Mouse (Mus musculus) bone marrow macrophage, adult 2 months (primary cell): Measurements from ENCODE around the gene Gja1.

ENCODE experiments used
- CTCF ChIP-seq: IDR thresholded peaks from 2 replicates; pipeline ENCODE4 v1.5.1; 2012; ENCODE audit warnings: low read depth, mild to moderate bottlenecking, low read length, moderate library complexity
- POLR2A ChIP-seq: IDR thresholded peaks from 2 replicates; pipeline ENCODE4 v1.6.1; 2012; ENCODE audit warnings: mild to moderate bottlenecking, low read depth, low read length, borderline replicate concordance

- no peak for TF ChIP-seq POLR2A
- TF ChIP-seq CTCF = no peak
Observed at GRCm38 (mm10) chr10:56439638-56440037, 62.5 kb downstream of the Gja1 start.
